Mouse (Mus musculus) B cell, adult 67 days (primary cell): Measurements from ENCODE around the gene Khdc1b. TPM values are rescaled to one million over a fixed set of nuclear protein-coding genes. Genes with fewer than 3 reads are reported as not detected.

ENCODE experiments used
- total RNA-seq, 2 experiments: library from RNA; stranded (reverse); gene quantifications; 4 replicates each; pipeline ENCODE4 v1.2.4; 2023

Gene Khdc1b
- not detected for total RNA-seq

DNA sequence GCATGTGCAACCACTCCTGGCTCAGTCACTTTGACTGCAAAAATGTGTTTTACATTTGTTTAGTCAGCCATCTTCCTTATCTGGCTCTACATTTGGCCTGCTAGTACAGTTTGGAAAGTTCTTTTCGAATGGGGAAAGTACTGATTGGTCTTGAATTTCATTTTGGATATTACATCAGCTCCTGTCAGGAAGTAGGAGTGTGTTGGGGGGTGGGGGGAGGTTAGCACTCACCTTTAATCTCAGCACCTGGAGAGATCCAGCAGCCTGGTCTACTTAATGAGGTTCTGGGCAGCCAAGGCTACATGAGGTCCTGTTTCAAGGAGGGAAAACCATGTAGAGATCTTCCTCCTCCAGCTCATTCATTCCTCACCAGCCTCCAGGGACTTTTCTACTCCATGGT, at the start of gene Khdc1b:
Gene Khdc1b (plus strand): TSS at position 301 of the 400 bp plus-strand sequence.

GRCm38 (mm10) chr1:21349341-21349740, 34.0 kb upstream of the Khdc1b start, which contains the start of gene Khdc1a:
Gene Khdc1a (plus strand): TSS chr1:21349641.

DNA sequence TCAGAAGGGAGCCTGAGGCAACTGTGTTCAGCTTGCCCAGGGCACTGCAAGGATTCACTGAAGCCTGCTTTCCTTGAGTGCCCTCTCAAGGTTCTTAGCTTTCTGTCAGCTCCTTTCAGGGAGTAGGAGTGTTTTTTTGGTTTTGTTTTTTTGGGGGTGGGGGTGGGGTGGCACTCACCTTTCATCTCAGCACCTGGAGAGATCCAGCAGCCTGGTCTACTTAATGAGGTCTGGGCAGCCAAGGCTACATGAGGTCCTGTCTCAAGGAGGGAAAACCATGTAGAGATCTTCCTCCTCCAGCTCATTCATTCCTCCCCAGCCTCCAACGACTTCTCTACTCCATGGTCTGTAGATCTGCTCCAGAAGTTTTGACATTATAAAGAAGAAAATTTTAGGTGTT, 15.3 kb upstream of the Khdc1b start, which contains the start of gene Khdc1c:
Gene Khdc1c (plus strand): TSS at position 301 of the 400 bp plus-strand sequence.

Other genes with a start within 250 kb of the Khdc1b start
- gene Tmem14a, start 165.0 kb upstream of the Khdc1b start, total RNA-seq, result 1 to 10 TPM in 1 of 2 experiments, under 1 TPM in 1; 0.47 to 1.4 TPM
- gene Gsta3, start 143.0 kb upstream of the Khdc1b start, total RNA-seq, result not detected
- not detected for gene Khdc1a, start 33.9 kb upstream of the Khdc1b start, total RNA-seq
- gene Khdc1c, start 15.2 kb upstream of the Khdc1b start, total RNA-seq, result not detected